11 mouse cellular contexts compared by ENCODE assay signal in the genomic region with DNA sequence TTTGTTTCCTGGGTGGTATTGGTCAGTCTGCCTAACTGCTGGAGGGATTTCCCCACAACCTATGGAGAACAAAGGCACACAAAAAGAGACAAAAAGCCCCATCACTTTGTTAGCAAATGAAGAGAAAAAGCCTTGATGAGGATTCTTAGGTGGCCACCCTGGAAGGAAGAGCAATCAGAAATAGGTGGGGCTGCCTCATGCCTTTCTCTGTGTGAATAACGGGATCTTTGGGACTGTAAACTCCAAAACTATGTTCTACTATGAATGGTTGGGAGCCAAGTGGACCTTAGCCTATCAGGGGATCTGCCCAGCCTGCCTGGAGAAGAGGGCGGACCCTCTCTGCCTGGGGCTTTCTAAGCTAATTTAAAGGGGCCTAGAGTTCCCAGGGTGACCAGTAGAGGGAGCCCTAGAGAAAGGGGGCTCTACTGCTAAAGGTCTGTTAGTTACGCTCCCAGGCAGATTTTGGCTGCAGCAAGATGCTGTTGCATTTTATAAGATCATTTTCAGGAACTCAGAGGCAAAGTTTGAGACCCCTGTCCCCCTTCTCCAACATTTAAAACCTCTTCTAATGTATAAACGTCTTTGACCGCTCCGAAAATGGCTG. TPM values are rescaled to one million over a fixed set of nuclear protein-coding genes. Genes with fewer than 3 reads are reported as not detected.
DNase-seq lines count a peak whose midpoint lies in the region; ATAC-seq and TF ChIP-seq lines count a peak whose summit lies in the region.
"Had no signal": no experiment of that assay in that cellular context is flagged by ENCODE, and none has a peak within 500 bp of the region (broad histone marks: within the 10 kb centered on the region; RNA-seq: fewer than 3 reads in every experiment).

No protein-coding gene starts in this region.

- DNase-seq in kidney, adult 2 months, result no peak
- no peak for DNase-seq in kidney, adult 9 months
- peak; percentile 25 for DNase-seq in thymus, postnatal 14 days
- DNase-seq in thymus, postnatal 25 days, result no peak
- no peak for DNase-seq in cerebellum, adult 18-20 months
- DNase-seq: gastrocnemius, postnatal 14 days; heart, postnatal 36 days; kidney, postnatal 4 days; lung, postnatal 14 days had no signal

- H3K4me3 ChIP-seq in kidney, adult 2 months (ENCODE audit: insufficient read depth, low read depth, low read length), result no peak overlapping the region
- H3K4me3 ChIP-seq in bone marrow macrophage, adult 2 months (ENCODE audit: insufficient read depth, low read length), result no peak overlapping the region

- 76% methylated on average over 6 of the region's 6 CpGs for WGBS in kidney, adult 2 months

- no peak for ATAC-seq in inflammation-experienced regulatory T-cells, adult 6 months

- TF ChIP-seq CTCF in kidney, adult 2 months (conservative IDR thresholded peaks at IDR 0.05; ENCODE audit: insufficient read depth, insufficient read length, low read depth, low read length), result peak; percentile 49
- peak; percentile 42; the same call in 1 of the 2 replicates for TF ChIP-seq CTCF in bone marrow macrophage, adult 2 months (IDR thresholded peaks at IDR 0.05; ENCODE audit: low read depth, low read length)

- TF ChIP-seq POLR2A in kidney, adult 2 months (IDR thresholded peaks at IDR 0.05; ENCODE audit: low read depth, low read length), result no peak
- no peak for TF ChIP-seq POLR2A in bone marrow macrophage, adult 2 months (IDR thresholded peaks at IDR 0.05; ENCODE audit: borderline replicate concordance, low read depth, low read length)

- H3K4me1 ChIP-seq in kidney, adult 2 months (ENCODE audit: control insufficient read depth, insufficient read depth, low read length), result no peaks in the 10 kb centered on the region; the same call in 1 of the 2 replicates
- peaks cover 2% of the 10 kb centered on the region; the same call in 1 of the 2 replicates for H3K4me1 ChIP-seq in bone marrow macrophage, adult 2 months (ENCODE audit: control insufficient read depth, insufficient read depth, low read length)

- no peaks in the 10 kb centered on the region for H3K36me3 ChIP-seq in kidney, adult 2 months (ENCODE audit: control insufficient read depth, insufficient read depth, low read length)

- no peaks in the 10 kb centered on the region for H3K27me3 ChIP-seq in kidney, adult 2 months (replicated peaks; ENCODE audit: control insufficient read depth, insufficient read depth, low read length)

- no peak overlapping the region for H3K27ac ChIP-seq in kidney, adult 2 months (ENCODE audit: insufficient read depth, low read depth, low read length)
- no peak overlapping the region for H3K27ac ChIP-seq in bone marrow macrophage, adult 2 months (ENCODE audit: insufficient read depth, low read depth, low read length)

RNA-seq across cellular contexts. Expression of gene Gorasp2, which starts 42.0 kb away (rescaled TPM):
- polyA plus RNA-seq in kidney, adult 2 months (2012; rRNA removed), result 77.8 and 81.9 TPM in 2 replicates
- polyA plus RNA-seq in bone marrow macrophage, adult 2 months (2012; ENCODE audit: insufficient read depth, insufficient read length, missing spikeins), result 51.7 and 56.6 TPM in 2 replicates
- 10 to 100 TPM; 36.1 to 49.2 (median 46.2) TPM for polyA plus RNA-seq in inflammation-experienced regulatory T-cells, adult 6 months (2017; shearing (Covaris generic))

RNA-seq across cellular contexts. Expression of gene Gm26558, which starts 42.6 kb away (rescaled TPM):
- 0.39 and 0.45 TPM in 2 replicates for polyA plus RNA-seq in kidney, adult 2 months (2012; rRNA removed)
- not detected in 2 replicates for polyA plus RNA-seq in bone marrow macrophage, adult 2 months (2012; ENCODE audit: insufficient read depth, insufficient read length, missing spikeins)
- polyA plus RNA-seq in inflammation-experienced regulatory T-cells, adult 6 months (2017; shearing (Covaris generic)), result not detected
